Mouse (Mus musculus) stomach, postnatal 0 days (tissue): ENCODE measurements at regions not wholly inside any gene's neighbourhood (a gene's known extent, or its start where the extent isn't known, plus 50 kb on each side); places are given as distances from the start of the nearest gene placed in this dataset.

Experiments
- ATAC-seq: fragments of 200-750 bp; cut with Nextera tagmentation; 2 replicates; pipeline ENCODE4 v1.8.0; 2017; ENCODE audit not compliant: low FRiP score, low TSS enrichment
- DNase-seq: peaks from one replicate; pipeline ENCODE4 v3.0.0-alpha.2; 2016; ENCODE audit warnings: low spot score
- H3K27ac ChIP-seq: fragments of 300-500 bp; sonication (generic); replicated peaks from 2 replicates; pipeline ENCODE4 v1.5.1; 2014; ENCODE audit warnings: mild to moderate bottlenecking, control low read depth
- H3K27me3 ChIP-seq: fragments of 300-500 bp; sonication (generic); 2 replicates; pipeline ENCODE4 v1.6.1; 2014; ENCODE audit warnings: low read length; ENCODE audit not compliant: control insufficient read depth, insufficient read depth
- H3K36me3 ChIP-seq: fragments of 300-500 bp; sonication (generic); 2 replicates; pipeline ENCODE4 v1.6.1; 2014; ENCODE audit warnings: low read length, mixed read lengths; ENCODE audit not compliant: control insufficient read depth, insufficient read depth
- H3K4me1 ChIP-seq: fragments of 300-500 bp; sonication (generic); replicated peaks from 2 replicates; pipeline ENCODE4 v1.6.1; 2014; ENCODE audit warnings: antibody characterized with exemption; ENCODE audit not compliant: control insufficient read depth, insufficient read depth
- H3K4me2 ChIP-seq: fragments of 300-500 bp; sonication (generic); replicated peaks from 2 replicates; pipeline ENCODE4 v1.6.1; 2014; ENCODE audit warnings: low read depth, mild to moderate bottlenecking, control low read depth, moderate library complexity
- H3K4me3 ChIP-seq: fragments of 300-500 bp; sonication (generic); 2 replicates; pipeline ENCODE4 v1.5.1; 2014; ENCODE audit warnings: low read depth, low read length, control low read depth
- H3K9ac ChIP-seq: fragments of 300-500 bp; sonication (generic); 2 replicates; pipeline ENCODE4 v1.6.1; 2014; ENCODE audit warnings: mild to moderate bottlenecking, low read length, control low read depth, mixed read lengths
- H3K9me3 ChIP-seq: fragments of 300-500 bp; sonication (generic); 2 replicates; pipeline ENCODE4 v1.6.1; 2016; ENCODE audit warnings: low read length; ENCODE audit not compliant: control insufficient read depth
- CTCF ChIP-seq: IDR thresholded peaks from 2 replicates; pipeline ENCODE4 v1.5.1; 2016; ENCODE audit warnings: antibody characterized with exemption, low read depth, mild to moderate bottlenecking, moderate library complexity
- EP300 ChIP-seq: optimal IDR thresholded peaks from 2 replicates; pipeline ENCODE3; 2016; ENCODE audit warnings: antibody characterized with exemption
- WGBS: fragments of 180-500 bp; shearing (Covaris S2); extraction: QIAGEN DNeasy Blood & Tissue Kit; methylation state at CpG from one replicate; pipeline ENCODE4 v1.1.7; 2014; 5-methylcytosine and 5-hydroxymethylcytosine counted together

- 83% methylated on average over 4 of the region's 4 CpGs for WGBS
- no peaks in the 10 kb centered on the region for H3K36me3 ChIP-seq
- H3K27ac ChIP-seq: no peak overlapping the region
- ATAC-seq: no peak
- no peak for TF ChIP-seq CTCF
- TF ChIP-seq EP300: no peak
- H3K9me3 ChIP-seq: no peaks in the 10 kb centered on the region
- no peak overlapping the region for H3K4me2 ChIP-seq
- no peak for DNase-seq
- H3K27me3 ChIP-seq: no peaks in the 10 kb centered on the region
- H3K9ac ChIP-seq: no peak overlapping the region
- no peak overlapping the region for H3K4me3 ChIP-seq
- H3K4me1 ChIP-seq: no peaks in the 10 kb centered on the region
Observed at GRCm38 (mm10) chr15:7747586-7747985, 63.1 kb upstream of the Gdnf start.

GRCm38 (mm10) chr15:7750441-7750840 is 60.2 kb upstream of the Gdnf start:
- Histone ChIP-seq H3K4me1 (no peaks in the 10 kb centered on the region), H3K9me3 (no peaks in the 10 kb centered on the region), H3K27ac (no peak overlapping the region), H3K4me2 (no peak overlapping the region), H3K36me3 (no peaks in the 10 kb centered on the region), H3K27me3 (no peaks in the 10 kb centered on the region), H3K9ac (no peak overlapping the region), H3K4me3 (no peak overlapping the region)
- DNase-seq: no peak
- ATAC-seq: no peak
- TF ChIP-seq EP300: no peak
- TF ChIP-seq CTCF: no peak
- 69% methylated on average over 5 of the region's 5 CpGs for WGBS
